In genomic region chr8:120361301-120361700, GRCm38 (mm10) we compare ENCODE assay signal across 8 mouse cellular contexts.
A peak's percentile ranks its signal among the peaks of the same experiment; 100 is the strongest.
DNase-seq lines count a peak whose midpoint lies in the region; ATAC-seq and TF ChIP-seq lines count a peak whose summit lies in the region.

No protein-coding gene starts in this region.

- no peaks in the 10 kb centered on the region for H3K36me3 ChIP-seq in hindbrain, embryonic 16.5 days (ENCODE audit: control insufficient read depth, insufficient read depth, low read length)

- no peak for TF ChIP-seq CTCF in gastrocnemius, adult 2 months (IDR thresholded peaks at IDR 0.05)

- intact Hi-C loops in gastrocnemius, adult 2 months (cut with DNase I): no loop called here

- H3K4me2 ChIP-seq in hindbrain, embryonic 16.5 days (ENCODE audit: low read length): no peak overlapping the region

- peaks cover 13% of the 10 kb centered on the region for H3K4me1 ChIP-seq in hindbrain, embryonic 16.5 days (ENCODE audit: control insufficient read depth, insufficient read depth, low read depth, low read length)

- no peaks in the 10 kb centered on the region; the same call in 1 of the 2 replicates for H3K27me3 ChIP-seq in hindbrain, embryonic 16.5 days (replicated peaks; ENCODE audit: control insufficient read depth, insufficient read depth, low read length)

- peak; percentile 34; the same call in 1 of the 2 replicates for ATAC-seq in hindbrain, embryonic 16.5 days

- H3K9ac ChIP-seq in hindbrain, embryonic 16.5 days (ENCODE audit: low read depth, low read length): no peak overlapping the region

- 60% methylated on average over 8 of the region's 8 CpGs for WGBS in hindbrain, embryonic 16.5 days

- H3K27ac ChIP-seq in gastrocnemius, adult 2 months: 0 out of 2 replicates have a peak overlapping the region, but pooled peaks have one; percentile 12
- H3K27ac ChIP-seq in hindbrain, embryonic 16.5 days (ENCODE audit: low read depth, low read length): peak overlapping the region; percentile 44

- H3K4me3 ChIP-seq in gastrocnemius, adult 2 months: no peak overlapping the region
- no peak overlapping the region for H3K4me3 ChIP-seq in hindbrain, embryonic 16.5 days (ENCODE audit: low read length)

- H3K9me3 ChIP-seq in hindbrain, embryonic 16.5 days (ENCODE audit: control insufficient read depth, low read length): no peaks in the 10 kb centered on the region

- DNase-seq in gastrocnemius, adult 2 months: peak; percentile 79
- DNase-seq in gastrocnemius, postnatal 4 days (ENCODE audit: low spot score in 2 of 2): no peak
- peak; percentile 76 for DNase-seq in MN1 (ENCODE audit: low spot score)
- peak; percentile 84 to 86 for DNase-seq in cerebellum, postnatal 14 days
- peak; percentile 67 to 75 for DNase-seq in right cerebral cortex, postnatal 10 days (ENCODE audit: low spot score in 2 of 2)
- DNase-seq in retina, embryonic 14.5 days (ENCODE audit: low spot score): no peak
- DNase-seq in urinary bladder, adult 2 months (ENCODE audit: low spot score): no peak

Comparison
In these comparisons a context has a peak if more than half of its experiments do, and no peak if none do; other contexts are left out.
1. DNase-seq: peak in gastrocnemius, adult 2 months (single experiment), MN1 (single experiment), cerebellum, postnatal 14 days (2 of 2) and right cerebral cortex, postnatal 10 days (2 of 2); none in gastrocnemius, postnatal 4 days (0 of 2), retina, embryonic 14.5 days (single experiment) and urinary bladder, adult 2 months (single experiment).